Mouse (Mus musculus): ENCODE measurements at regions not wholly inside any gene's neighbourhood (a gene's known extent, or its start where the extent isn't known, plus 50 kb on each side); places are given as distances from the start of the nearest gene placed in this dataset.

GRCm38 (mm10) chr15:67823226-67823625 lies 1322.5 kb upstream of the Lrrc6 start:
- TF ChIP-seq CTCF (IDR thresholded peaks at IDR 0.05): no peak
- no peak for TF ChIP-seq EP300 (IDR thresholded peaks at IDR 0.05)

Measured in lung, postnatal 0 days (tissue).